Mouse (Mus musculus) urinary bladder, postnatal 14 days (tissue): Measurements from ENCODE around the gene Cmip.

Experiments used
- DNase-seq: peaks from one replicate; pipeline ENCODE4 v3.0.0; 2021; ENCODE audit warnings: low spot score

Gene Cmip

DNA sequence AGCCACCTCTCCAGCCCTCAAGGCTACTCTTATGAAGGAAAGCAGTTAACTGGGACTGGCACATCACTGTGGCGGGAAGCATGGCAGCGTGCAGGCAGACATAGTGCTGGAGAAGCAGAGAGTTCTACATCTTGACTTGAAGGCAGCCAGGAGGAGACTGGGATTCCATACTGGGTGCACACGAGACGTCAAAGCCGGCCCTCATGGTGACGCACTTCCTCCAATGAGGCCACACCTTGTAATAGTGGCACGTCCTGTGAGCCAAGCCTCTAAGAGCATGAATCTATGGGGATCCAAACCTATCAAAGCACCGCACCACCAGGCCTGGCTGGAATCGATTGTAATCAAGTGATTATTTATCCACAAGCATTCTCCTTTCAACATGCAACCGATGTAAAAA, 210.6 kb downstream of the Cmip start:
- DNase-seq = no peak

DNA sequence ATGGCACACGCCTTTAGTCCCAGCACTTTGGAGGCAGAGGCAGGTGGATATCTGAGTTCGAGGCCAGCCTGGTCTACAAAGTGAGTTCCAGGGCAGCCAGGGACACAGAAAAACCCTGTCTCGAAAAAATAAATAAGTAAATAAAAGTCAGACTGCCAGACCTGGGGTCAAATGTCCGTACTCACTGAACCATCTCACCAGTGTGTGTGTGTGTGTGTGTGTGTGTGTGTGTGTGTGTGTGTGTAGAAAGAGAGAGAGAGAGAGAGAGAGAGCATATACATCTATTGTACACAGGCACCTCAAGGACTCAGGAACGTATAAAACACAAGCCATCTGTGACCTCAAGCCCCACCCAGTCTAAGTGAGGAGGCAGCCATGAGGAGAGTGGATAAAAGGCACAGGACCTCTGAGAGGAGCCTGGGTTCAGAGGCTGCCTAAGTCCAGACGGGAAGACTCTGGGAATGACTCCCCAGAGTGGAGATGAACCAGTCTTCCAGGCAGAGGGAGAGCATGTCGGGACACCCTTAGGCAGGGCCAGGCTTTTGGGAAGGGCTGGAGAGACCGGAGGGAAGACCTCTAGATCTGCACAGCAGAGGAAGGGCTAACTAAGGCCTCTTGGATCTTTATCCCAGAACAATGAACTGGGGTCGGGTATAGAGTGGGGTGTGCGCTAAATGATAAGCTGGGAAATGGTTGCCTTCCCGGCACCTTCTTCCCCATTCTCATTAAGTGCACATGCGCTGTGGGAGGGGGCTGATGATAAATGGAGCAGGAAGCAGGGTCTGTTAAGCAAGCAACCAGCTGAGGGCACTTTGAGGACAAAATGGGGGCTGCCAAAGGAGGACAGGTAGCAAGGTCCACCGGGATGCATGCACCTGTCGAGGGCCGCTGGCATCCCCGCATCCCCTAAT, 212.8 kb downstream of the Cmip start:
- DNase-seq = no peak

DNA sequence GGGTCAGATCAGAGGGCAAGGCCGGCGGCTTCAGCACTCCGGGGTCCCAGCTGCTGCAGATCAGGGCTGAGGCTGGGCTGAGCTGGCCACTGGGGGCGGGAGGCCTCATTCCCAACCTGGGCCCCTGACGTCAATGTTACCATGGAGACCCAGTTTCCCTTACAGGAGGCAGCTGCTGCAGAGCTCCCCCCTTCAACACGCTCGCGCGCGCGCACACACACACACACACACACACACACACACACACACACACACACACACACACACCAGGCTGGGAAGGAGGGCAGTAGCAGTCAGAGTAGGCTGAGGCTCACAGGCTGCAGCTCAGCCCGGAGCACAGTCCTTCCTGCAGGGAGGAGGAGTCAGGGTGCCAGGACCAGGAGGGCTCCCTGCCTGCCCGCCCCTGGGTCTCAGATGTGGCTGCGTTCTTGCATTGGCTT, 213.5 kb downstream of the Cmip start:
- peak; percentile 60 for DNase-seq

GRCm38 (mm10) chr8:117471174-117471573, 214.3 kb downstream of the Cmip start:
- peak; percentile 76 for DNase-seq

DNA sequence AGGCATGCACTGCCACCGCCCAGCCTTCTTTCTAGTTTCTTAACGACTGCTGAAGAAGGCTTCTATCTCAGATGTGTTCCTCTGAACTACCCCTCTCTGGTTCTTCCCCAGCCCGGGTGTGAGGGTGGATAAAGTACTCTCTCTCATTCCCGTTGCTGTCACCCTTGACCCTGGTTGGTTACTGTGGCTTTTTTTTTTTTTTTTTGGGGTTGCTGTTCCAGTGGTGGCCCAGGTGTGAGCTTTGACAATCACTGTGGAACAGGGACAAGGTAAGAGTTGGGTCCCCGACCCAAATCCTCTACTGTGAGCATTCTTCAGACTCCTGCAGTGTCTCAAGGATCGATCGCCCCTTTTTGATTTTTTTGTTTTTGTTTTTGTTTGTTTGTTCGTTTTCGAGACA, 214.8 kb downstream of the Cmip start:
- DNase-seq = no peak

DNA sequence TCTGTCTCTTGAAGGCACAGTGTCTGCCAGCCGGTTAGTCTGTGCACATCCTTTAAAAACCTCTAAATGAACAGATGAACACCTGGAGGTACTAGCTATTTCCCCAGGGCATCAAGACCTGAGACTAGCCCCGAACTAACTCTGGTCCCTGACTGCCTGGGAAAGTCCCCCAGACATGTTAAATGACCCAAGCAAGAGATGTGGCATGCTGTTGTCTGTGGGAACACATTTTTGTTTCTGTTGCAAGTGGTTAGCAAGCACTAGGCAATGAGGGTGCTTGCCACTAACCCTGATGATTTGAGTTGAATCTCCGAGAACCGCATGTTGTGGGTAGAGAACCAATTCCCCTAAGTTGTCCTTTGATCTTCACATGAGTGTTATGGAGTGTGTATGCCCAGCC, 215.5 kb downstream of the Cmip start:
- no peak for DNase-seq

GRCm38 (mm10) chr8:117474944-117475343, 218.1 kb downstream of the Cmip start:
- peak; percentile 93 for DNase-seq

DNA sequence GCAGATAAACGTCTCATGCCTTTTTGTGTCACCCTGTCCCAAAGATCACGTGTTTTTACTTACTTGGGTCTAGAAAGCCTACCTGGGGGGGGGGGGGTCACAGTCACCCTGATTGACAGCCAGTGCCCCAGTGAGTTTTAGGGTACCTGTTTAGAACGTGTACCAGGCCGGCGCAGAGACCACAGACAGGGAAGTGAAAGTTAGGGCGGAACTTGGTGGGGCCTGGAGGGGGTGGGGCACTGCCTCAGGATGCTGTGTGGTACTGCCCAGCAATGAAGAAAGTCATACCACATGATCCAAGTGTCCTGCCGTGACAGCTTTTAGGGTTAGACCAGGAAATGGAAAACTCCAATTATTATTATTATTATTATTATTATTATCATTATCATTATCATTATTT, 219.0 kb downstream of the Cmip start:
- DNase-seq = no peak

DNA sequence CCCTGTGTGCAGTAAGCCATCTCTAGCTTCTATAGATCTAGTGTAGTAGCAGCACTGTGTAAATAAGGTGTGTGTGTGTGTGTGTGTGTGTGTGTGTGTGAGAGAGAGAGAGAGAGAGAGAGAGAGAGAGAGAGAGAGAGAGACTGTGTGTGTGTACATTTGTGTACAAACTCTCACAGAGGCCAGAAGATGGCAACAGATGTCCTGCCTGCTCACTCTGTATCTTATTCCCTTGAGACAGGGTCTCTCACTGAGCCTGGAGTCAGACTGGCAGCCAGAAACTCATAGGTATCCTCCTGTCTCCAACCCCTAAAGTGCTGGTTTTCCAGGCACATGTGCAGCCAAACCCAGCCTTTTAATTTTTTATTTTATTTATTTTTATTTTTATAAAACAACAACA, 221.2 kb downstream of the Cmip start:
- no peak for DNase-seq

- no peak for DNase-seq
These were observed 223.1 kb downstream of the Cmip start for GRCm38 (mm10) chr8:117479996-117480395.

- no peak for DNase-seq
These were observed 223.7 kb downstream of the Cmip start for GRCm38 (mm10) chr8:117480516-117480915.

DNA sequence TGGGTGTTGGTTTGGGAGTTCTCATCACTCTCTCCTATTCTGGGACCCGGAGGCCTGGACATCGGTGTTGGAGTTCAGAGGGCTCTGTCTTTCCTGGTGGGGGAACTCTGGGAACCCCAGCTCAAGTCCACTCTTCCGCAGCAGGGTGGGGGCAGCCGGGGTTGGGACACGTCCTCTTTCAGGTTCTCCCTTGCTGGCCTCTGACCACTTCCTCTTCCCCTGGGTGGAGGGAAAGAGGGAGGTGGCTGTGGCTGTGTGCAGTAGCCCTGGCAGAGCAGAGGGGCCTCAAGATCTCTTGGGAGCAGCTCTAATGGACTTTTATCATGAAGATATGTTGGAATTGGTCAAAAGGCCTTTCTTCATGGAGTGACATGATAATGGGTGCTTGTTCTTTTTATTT, 225.0 kb downstream of the Cmip start:
- DNase-seq = peak; percentile 17

DNA sequence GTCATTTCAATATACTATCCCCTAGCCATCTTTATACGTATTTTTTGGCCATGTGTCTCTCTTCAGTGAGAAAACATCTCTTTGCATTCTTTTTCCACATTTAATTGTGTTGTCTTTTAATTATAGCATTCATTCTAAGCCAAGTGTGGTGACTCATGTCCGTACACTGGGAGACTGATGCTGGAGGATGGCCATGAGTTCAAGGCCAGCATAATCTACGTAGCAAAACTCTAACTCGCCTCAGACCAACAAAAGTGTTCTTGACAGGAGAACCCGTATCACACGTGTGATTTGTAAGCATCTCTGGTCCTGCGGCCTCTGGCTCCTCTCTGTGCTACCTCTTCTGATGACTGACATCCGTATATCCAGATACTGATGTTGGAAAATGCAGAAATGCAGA, 227.9 kb downstream of the Cmip start:
- no peak for DNase-seq

DNA sequence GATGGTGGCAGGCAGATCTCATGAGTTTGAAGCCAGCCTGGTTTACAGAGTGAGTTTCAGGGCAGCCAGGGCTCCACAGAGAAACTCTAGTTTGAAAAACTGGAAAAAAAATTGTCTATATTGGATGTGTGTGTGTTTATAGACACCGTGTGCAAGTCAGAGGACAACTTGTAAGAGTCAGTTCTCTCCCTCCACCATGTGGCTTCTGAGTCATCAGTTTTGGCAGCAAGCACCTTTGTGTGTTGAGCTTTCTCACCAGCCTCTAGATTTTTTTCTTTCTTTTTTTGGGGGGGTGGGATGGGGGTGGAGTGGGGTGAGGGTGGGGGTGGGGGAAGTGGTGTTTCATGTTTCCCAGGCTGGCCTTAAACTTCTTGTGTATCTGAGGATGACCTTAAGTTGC, 228.5 kb downstream of the Cmip start:
- DNase-seq = no peak

GRCm38 (mm10) chr8:117488246-117489005, 231.6 kb downstream of the Cmip start:
- DNase-seq = peak; percentile 68

DNA sequence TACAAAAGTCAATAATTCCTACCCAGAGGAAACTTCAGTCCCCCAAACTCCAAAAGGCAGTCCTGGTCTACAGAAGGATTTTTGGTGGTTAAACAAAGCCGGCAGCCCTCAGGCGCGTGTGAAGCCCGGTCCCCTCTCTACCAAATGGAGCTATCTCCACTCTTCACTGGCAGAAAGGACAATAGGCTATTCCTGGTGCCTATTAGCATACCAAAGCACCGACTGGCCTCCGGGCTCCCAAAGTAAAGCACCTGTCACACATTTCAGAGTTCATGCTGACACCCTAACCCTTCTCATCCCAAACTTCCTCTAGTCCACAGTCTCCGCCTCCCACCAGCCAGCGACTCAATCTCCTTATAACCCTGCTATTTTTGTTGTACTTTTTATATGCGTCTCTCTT, 236.7 kb downstream of the Cmip start:
- no peak for DNase-seq

GRCm38 (mm10) chr8:117494874-117495273, 238.0 kb downstream of the Cmip start:
- no peak for DNase-seq

DNA sequence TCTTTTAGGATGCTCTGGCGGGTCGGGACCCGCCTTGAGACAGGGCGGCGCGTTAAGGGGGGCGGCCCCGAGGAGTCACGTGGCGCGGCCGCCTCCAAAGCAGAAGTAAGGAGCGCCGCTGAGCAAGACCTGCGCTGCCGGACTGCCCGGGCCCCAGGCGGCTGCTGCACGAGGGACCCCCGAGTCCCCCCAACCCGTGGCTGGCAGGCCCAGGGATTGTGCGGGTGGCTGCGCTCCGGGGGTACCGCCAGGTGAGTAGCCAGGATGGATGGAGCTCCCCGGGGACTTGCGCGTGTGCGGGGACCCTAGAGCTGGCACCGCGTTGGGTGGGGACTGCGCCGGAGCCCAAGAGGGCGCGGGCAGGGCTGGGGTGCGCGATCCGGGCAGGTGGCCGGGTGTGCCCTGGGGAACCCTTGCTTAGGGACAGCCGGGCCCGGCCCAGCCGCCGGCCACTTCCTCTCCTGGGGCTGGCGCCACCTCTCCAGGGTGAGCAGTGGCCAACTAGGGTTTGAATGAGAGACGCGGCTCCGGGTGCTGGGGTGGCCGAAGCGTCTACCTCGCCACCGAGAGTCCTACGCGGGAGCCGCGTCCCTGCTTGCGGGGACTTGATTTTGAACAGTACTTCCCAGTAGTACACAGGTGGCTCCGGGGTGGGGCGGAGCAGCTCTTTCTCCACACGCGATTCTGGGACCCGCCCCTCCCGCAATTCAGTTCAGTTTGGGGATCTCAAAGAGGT, 241.5 kb downstream of the Cmip start, which contains the start of gene Plcg2:
Plcg2 (plus strand) TSS at position 113 of the 736 bp plus-strand sequence.
- DNase-seq = peak; percentile 46

DNA sequence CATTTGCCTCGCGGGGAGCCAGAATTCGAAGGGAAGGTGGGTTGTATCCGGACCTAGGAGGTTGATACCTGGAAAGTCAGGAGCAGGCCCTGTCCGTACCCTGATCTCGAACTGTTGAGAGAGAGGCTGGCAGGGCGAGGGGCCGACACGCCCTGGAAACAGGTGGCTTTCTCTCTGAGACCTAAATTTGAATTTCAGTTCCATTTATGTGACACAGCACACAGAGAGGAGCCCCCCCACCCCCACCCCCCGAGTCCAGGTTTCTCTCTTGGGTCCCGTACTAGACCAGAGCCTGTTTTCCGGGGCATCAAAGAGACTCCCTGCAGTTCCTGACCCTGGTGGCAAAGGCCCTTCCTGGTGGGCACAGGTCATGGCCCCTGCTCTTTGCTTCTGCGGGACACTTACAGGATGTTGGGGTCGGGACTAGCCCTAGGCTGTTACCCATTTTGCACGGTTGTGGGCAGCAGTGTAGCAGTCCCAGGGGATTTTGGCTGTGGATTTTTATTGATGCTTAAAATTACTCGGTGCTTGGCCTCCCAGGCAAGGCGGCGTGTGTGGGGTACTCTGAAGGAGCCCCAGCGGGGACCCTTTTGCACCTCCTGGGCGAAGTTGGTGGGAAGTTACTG, 242.2 kb downstream of the Cmip start:
- no peak for DNase-seq

- no peak for DNase-seq
These were observed 243.5 kb downstream of the Cmip start for GRCm38 (mm10) chr8:117500232-117500823.

- DNase-seq = no peak
These were observed 244.5 kb downstream of the Cmip start for GRCm38 (mm10) chr8:117501323-117501722.
